Mouse (Mus musculus) ES-E14 (cell line): ENCODE results near the gene Mrpl12.

Source experiments
- CHD2 ChIP-seq: IDR thresholded peaks from 2 replicates; pipeline ENCODE4 v1.6.1; 2014; ENCODE audit warnings: mild to moderate bottlenecking, low read depth, low read length, inconsistent platforms
- HCFC1 ChIP-seq: IDR thresholded peaks from 2 replicates; pipeline ENCODE4 v1.6.1; 2012; ENCODE audit warnings: low read length, inconsistent platforms, borderline replicate concordance; ENCODE audit not compliant: insufficient read depth
- MAFK ChIP-seq: IDR thresholded peaks from 2 replicates; pipeline ENCODE4 v1.6.1; 2014; ENCODE audit warnings: mild to moderate bottlenecking, low read depth, low read length, inconsistent platforms; ENCODE audit not compliant: insufficient read depth
- ZC3H11A ChIP-seq: IDR thresholded peaks from 2 replicates; pipeline ENCODE4 v1.6.1; 2012; ENCODE audit warnings: low read depth, mild to moderate bottlenecking, inconsistent platforms, low read length, borderline replicate concordance
- ZNF384 ChIP-seq: IDR thresholded peaks from 2 replicates; pipeline ENCODE4 v1.6.1; 2012; ENCODE audit warnings: low read depth, low read length, inconsistent platforms

DNA sequence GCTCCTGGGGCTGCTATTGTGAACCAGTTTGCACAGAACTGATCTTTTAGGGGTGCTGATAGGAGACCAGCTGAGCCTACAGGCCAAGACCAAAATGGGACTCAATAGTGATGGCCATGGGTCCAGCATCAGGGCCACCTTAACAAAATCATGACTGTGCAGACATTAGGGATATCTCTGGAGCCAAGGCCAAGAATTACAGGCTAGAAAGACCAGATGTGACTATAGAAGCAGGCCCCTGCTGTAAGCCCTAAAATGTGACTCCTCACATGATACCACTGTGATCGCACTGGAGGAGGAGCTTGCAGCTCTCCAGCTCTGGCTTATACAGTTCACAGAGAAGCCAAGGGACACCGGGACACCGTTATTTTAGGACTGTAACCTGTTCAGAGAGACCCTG, 42.1 kb upstream of the Mrpl12 start, which contains the start of gene Tspan10:
- TF ChIP-seq MAFK (no peak), CHD2 (no peak), HCFC1 (no peak), ZNF384 (no peak), ZC3H11A (no peak)
